In genomic region chr11:97697199-97697890, GRCm38 (mm10) we compare ENCODE assay signal across 9 mouse cellular contexts. TPM values are rescaled to one million over a fixed set of nuclear protein-coding genes. Genes with fewer than 3 reads are reported as not detected.
A peak's percentile ranks its signal among the peaks of the same experiment; 100 is the strongest.
DNase-seq lines count a peak whose midpoint lies in the region; ATAC-seq and TF ChIP-seq lines count a peak whose summit lies in the region.
"Had no signal": no experiment of that assay in that cellular context is flagged by ENCODE, and none has a peak within 500 bp of the region (broad histone marks: within the 10 kb centered on the region; RNA-seq: fewer than 3 reads in every experiment).

No protein-coding gene starts in this region.

- H3K9ac ChIP-seq in ES-Bruce4 (ENCODE audit: low read depth, poor library complexity, severe bottlenecking) = peak overlapping the region; percentile 97
- peak overlapping the region; percentile 97; the same call in 1 of the 2 replicates for H3K9ac ChIP-seq in hindbrain, embryonic 11.5 days (ENCODE audit: low read depth, low read length)

- ATAC-seq in hindbrain, embryonic 11.5 days (ENCODE audit: low FRiP score) = no peak

- 61% methylated on average over 11 of the region's 11 CpGs for WGBS in hindbrain, embryonic 11.5 days
- 66% methylated on average over 11 of the region's 11 CpGs for WGBS in midbrain, embryonic 10.5 days

- H3K27ac ChIP-seq in gastrocnemius, adult 2 months = 0 out of 2 replicates have a peak overlapping the region, but pooled peaks have one; percentile 91
- peak overlapping the region; percentile 49; the same call in 1 of the 2 replicates for H3K27ac ChIP-seq in ES-Bruce4 (ENCODE audit: insufficient read depth, low read length)
- peak overlapping the region; percentile 98 for H3K27ac ChIP-seq in hindbrain, embryonic 11.5 days (ENCODE audit: low read depth, low read length)
- peak overlapping the region; percentile 99 for H3K27ac ChIP-seq in midbrain, embryonic 10.5 days (replicated peaks)

- peaks cover 12% of the 10 kb centered on the region; the same call in 1 of the 2 replicates for H3K36me3 ChIP-seq in ES-Bruce4 (ENCODE audit: control insufficient read depth, insufficient read depth, low read length, poor library complexity, severe bottlenecking)
- peaks cover 4% of the 10 kb centered on the region; the same call in 1 of the 2 replicates for H3K36me3 ChIP-seq in hindbrain, embryonic 11.5 days (ENCODE audit: control insufficient read depth, insufficient read depth, low read length)
- peaks cover 30% of the 10 kb centered on the region for H3K36me3 ChIP-seq in midbrain, embryonic 10.5 days

- no peak for DNase-seq in gastrocnemius, adult 2 months
- DNase-seq in gastrocnemius, postnatal 25 days = no peak
- DNase-seq in hindbrain, embryonic 11.5 days (ENCODE audit: low spot score) = no peak
- DNase-seq in midbrain, embryonic 10.5 days (ENCODE audit: low spot score) = no peak
- DNase-seq in embryo, embryonic 9.5 days (ENCODE audit: extremely low spot score) = no peak
- no peak for DNase-seq in adipocyte (ENCODE audit: low spot score)
- no peak for DNase-seq in testis, postnatal 10 days (ENCODE audit: low spot score)
- DNase-seq: right cerebral cortex, adult 18-20 months had no signal

- peak overlapping the region; percentile 91 for H3K4me3 ChIP-seq in gastrocnemius, adult 2 months
- H3K4me3 ChIP-seq in ES-Bruce4 (ENCODE audit: low read depth, low read length) = peak overlapping the region; percentile 90
- peak overlapping the region; percentile 89 for H3K4me3 ChIP-seq in hindbrain, embryonic 11.5 days (ENCODE audit: low read depth, low read length)
- H3K4me3 ChIP-seq in midbrain, embryonic 10.5 days = peak overlapping the region; percentile 90

- no peaks in the 10 kb centered on the region for H3K27me3 ChIP-seq in ES-Bruce4 (ENCODE audit: control insufficient read depth, insufficient read depth, low read length, poor library complexity, severe bottlenecking)
- no peaks in the 10 kb centered on the region for H3K27me3 ChIP-seq in hindbrain, embryonic 11.5 days (ENCODE audit: control insufficient read depth, insufficient read depth, low read length)
- H3K27me3 ChIP-seq in midbrain, embryonic 10.5 days (ENCODE audit: low read depth, poor library complexity, severe bottlenecking) = 0 out of 2 replicates have a peak, but pooled peaks cover 7% of the 10 kb centered on the region

- TF ChIP-seq EP300 in ES-Bruce4 (IDR thresholded peaks at IDR 0.05; ENCODE audit: insufficient read depth, low read depth, low read length) = no peak

- intact Hi-C loops in gastrocnemius, adult 2 months (cut with DNase I) = no loop called here

- peak overlapping the region; percentile 96 for H3K4me2 ChIP-seq in hindbrain, embryonic 11.5 days (replicated peaks; ENCODE audit: low read depth, low read length)

- TF ChIP-seq POLR2A in ES-Bruce4 (IDR thresholded peaks at IDR 0.05; ENCODE audit: insufficient read depth, low read length) = no peak

- H3K9me3 ChIP-seq in ES-Bruce4 (replicated peaks; ENCODE audit: control insufficient read depth, insufficient read depth, low read length, poor library complexity, severe bottlenecking) = no peaks in the 10 kb centered on the region
- H3K9me3 ChIP-seq in hindbrain, embryonic 11.5 days (ENCODE audit: control insufficient read depth, low read length) = no peaks in the 10 kb centered on the region
- no peaks in the 10 kb centered on the region for H3K9me3 ChIP-seq in midbrain, embryonic 10.5 days (replicated peaks)

- TF ChIP-seq CTCF in gastrocnemius, adult 2 months (IDR thresholded peaks at IDR 0.05) = no peak
- TF ChIP-seq CTCF in ES-Bruce4 (IDR thresholded peaks at IDR 0.05; ENCODE audit: low read depth, low read length) = no peak

- peaks cover 6% of the 10 kb centered on the region for H3K4me1 ChIP-seq in ES-Bruce4 (ENCODE audit: control insufficient read depth, insufficient read depth, low read length)
- peaks cover 22% of the 10 kb centered on the region for H3K4me1 ChIP-seq in hindbrain, embryonic 11.5 days (replicated peaks; ENCODE audit: control insufficient read depth, insufficient read depth, low read length)
- H3K4me1 ChIP-seq in midbrain, embryonic 10.5 days = peaks cover 72% of the 10 kb centered on the region

RNA-seq across cellular contexts. Expression of gene Pcgf2, which starts 3.0 kb away (rescaled TPM):
- total RNA-seq in gastrocnemius, adult 2 months (2021) = 1 to 10 TPM; 1.7 to 2.9 TPM
- total RNA-seq in gastrocnemius, postnatal 25 days (2021) = 1 to 10 TPM; 2.4 to 3.3 TPM
- 74.6 and 84.0 TPM in 2 replicates for polyA plus RNA-seq in ES-Bruce4 (2011; ENCODE audit: insufficient read depth, insufficient read length, low read depth, missing spikeins)
- polyA plus RNA-seq in hindbrain, embryonic 11.5 days (2014; fragmentation: Nextera tagmentation; extraction: Ambion mirVana) = 16.9 and 18.6 TPM in 2 replicates
- polyA plus RNA-seq in midbrain, embryonic 10.5 days (2016; fragmentation: Nextera tagmentation; extraction: Ambion mirVana) = 16.0 and 18.6 TPM in 2 replicates

RNA-seq across cellular contexts. Expression of gene Psmb3, which starts 5.9 kb away (rescaled TPM):
- 100 to 1,000 TPM; 141 to 159 TPM for total RNA-seq in gastrocnemius, adult 2 months (2021)
- total RNA-seq in gastrocnemius, postnatal 25 days (2021) = 100 to 1,000 TPM; 128 TPM
- 296 and 332 TPM in 2 replicates for polyA plus RNA-seq in ES-Bruce4 (2011; ENCODE audit: insufficient read depth, insufficient read length, low read depth, missing spikeins)
- 468 and 507 TPM in 2 replicates for polyA plus RNA-seq in hindbrain, embryonic 11.5 days (2014; fragmentation: Nextera tagmentation; extraction: Ambion mirVana)
- 606 and 631 TPM in 2 replicates for polyA plus RNA-seq in midbrain, embryonic 10.5 days (2016; fragmentation: Nextera tagmentation; extraction: Ambion mirVana)

RNA-seq across cellular contexts. Expression of gene Cisd3, which starts 11.7 kb away (rescaled TPM):
- total RNA-seq in gastrocnemius, adult 2 months (2021) = 100 to 1,000 TPM in 1 of 2 experiments, 10 to 100 TPM in 1; 96.2 to 111 TPM
- 100 to 1,000 TPM; 109 to 113 TPM for total RNA-seq in gastrocnemius, postnatal 25 days (2021)
- 62.3 and 77.2 TPM in 2 replicates for polyA plus RNA-seq in ES-Bruce4 (2011; ENCODE audit: insufficient read depth, insufficient read length, low read depth, missing spikeins)
- polyA plus RNA-seq in hindbrain, embryonic 11.5 days (2014; fragmentation: Nextera tagmentation; extraction: Ambion mirVana) = 11.8 and 14.8 TPM in 2 replicates
- 20.5 and 21.7 TPM in 2 replicates for polyA plus RNA-seq in midbrain, embryonic 10.5 days (2016; fragmentation: Nextera tagmentation; extraction: Ambion mirVana)

RNA-seq across cellular contexts. Expression of gene Mllt6, which starts 34.1 kb away (rescaled TPM):
- 10 to 100 TPM; 41.9 to 54.7 TPM for total RNA-seq in gastrocnemius, adult 2 months (2021)
- 10 to 100 TPM; 33.0 to 40.5 TPM for total RNA-seq in gastrocnemius, postnatal 25 days (2021)
- 23.7 and 25.2 TPM in 2 replicates for polyA plus RNA-seq in ES-Bruce4 (2011; ENCODE audit: insufficient read depth, insufficient read length, low read depth, missing spikeins)
- polyA plus RNA-seq in hindbrain, embryonic 11.5 days (2014; fragmentation: Nextera tagmentation; extraction: Ambion mirVana) = 4.1 and 4.2 TPM in 2 replicates
- polyA plus RNA-seq in midbrain, embryonic 10.5 days (2016; fragmentation: Nextera tagmentation; extraction: Ambion mirVana) = 2.1 and 2.6 TPM in 2 replicates

RNA-seq across cellular contexts. Expression of gene Pip4k2b, which starts 47.2 kb away (rescaled TPM):
- total RNA-seq in gastrocnemius, adult 2 months (2021) = 10 to 100 TPM; 59.3 to 66.2 TPM
- total RNA-seq in gastrocnemius, postnatal 25 days (2021) = 10 to 100 TPM; 38.9 to 45.0 TPM
- polyA plus RNA-seq in ES-Bruce4 (2011; ENCODE audit: insufficient read depth, insufficient read length, low read depth, missing spikeins) = 35.0 and 36.6 TPM in 2 replicates
- polyA plus RNA-seq in hindbrain, embryonic 11.5 days (2014; fragmentation: Nextera tagmentation; extraction: Ambion mirVana) = 2.9 and 3.4 TPM in 2 replicates
- 1.4 and 1.5 TPM in 2 replicates for polyA plus RNA-seq in midbrain, embryonic 10.5 days (2016; fragmentation: Nextera tagmentation; extraction: Ambion mirVana)

Comparison
In these comparisons a context has a peak if more than half of its experiments do, and no peak if none do; other contexts are left out.
1. H3K27ac ChIP-seq: peak in every context shown above with its lines; median percentile 99 in midbrain, embryonic 10.5 days; 98 in hindbrain, embryonic 11.5 days; 91 in gastrocnemius, adult 2 months; 49 in ES-Bruce4.